Mouse (Mus musculus) forebrain, embryonic 14.5 days (tissue): ENCODE results near the gene Rubcnl. TPM values are rescaled to one million over a fixed set of nuclear protein-coding genes. Genes with fewer than 3 reads are reported as not detected.
A peak's percentile ranks its signal among the peaks of the same experiment; 100 is the strongest.

ENCODE experiments used
- ATAC-seq: fragments of 200-750 bp; cut with Nextera tagmentation; 2 replicates; pipeline ENCODE4 v1.8.0; 2017; ENCODE audit warnings: mild to moderate bottlenecking, moderate library complexity
- DNase-seq: peaks from one replicate; pipeline ENCODE4 v3.0.0-alpha.2; 2015; ENCODE audit warnings: low spot score
- H3K27ac ChIP-seq: fragments of 300-500 bp; sonication (generic); 2 replicates; pipeline ENCODE4 v1.5.1; 2014; ENCODE audit warnings: low read depth, mild to moderate bottlenecking, control low read depth, low read length, moderate library complexity
- H3K27me3 ChIP-seq: fragments of 300-500 bp; sonication (generic); replicated peaks from 2 replicates; pipeline ENCODE4 v1.6.1; 2014; ENCODE audit warnings: low read length, control low read depth, mixed read lengths; ENCODE audit not compliant: control insufficient read depth, insufficient read depth
- H3K36me3 ChIP-seq: fragments of 300-500 bp; sonication (generic); 2 replicates; pipeline ENCODE4 v1.6.1; 2014; ENCODE audit warnings: low read length, control low read depth; ENCODE audit not compliant: control insufficient read depth, insufficient read depth
- H3K4me1 ChIP-seq: fragments of 300-500 bp; sonication (generic); 2 replicates; pipeline ENCODE4 v1.6.1; 2014; ENCODE audit warnings: antibody characterized with exemption, low read length, control low read depth; ENCODE audit not compliant: control insufficient read depth, insufficient read depth
- H3K4me2 ChIP-seq: fragments of 300-500 bp; sonication (generic); 2 replicates; pipeline ENCODE4 v1.6.1; 2014; ENCODE audit warnings: mild to moderate bottlenecking, control low read depth, low read length
- H3K4me3 ChIP-seq: fragments of 300-500 bp; sonication (generic); 2 replicates; pipeline ENCODE4 v1.5.1; 2014; ENCODE audit warnings: low read depth, low read length, control low read depth
- H3K9ac ChIP-seq: fragments of 300-500 bp; sonication (generic); 2 replicates; pipeline ENCODE4 v1.6.1; 2014; ENCODE audit warnings: mild to moderate bottlenecking, low read length, control low read depth, moderate library complexity
- H3K9me3 ChIP-seq: fragments of 300-500 bp; sonication (generic); replicated peaks from 2 replicates; pipeline ENCODE4 v1.6.1; 2016; ENCODE audit warnings: low read length, control low read depth, mixed read lengths; ENCODE audit not compliant: control insufficient read depth
- WGBS: fragments of 180-500 bp; shearing (Covaris S2); extraction: QIAGEN DNeasy Blood & Tissue Kit; methylation state at CpG from one replicate; pipeline ENCODE4 v1.1.7; 2014; 5-methylcytosine and 5-hydroxymethylcytosine counted together
- polyA plus RNA-seq: library from polyadenylated mRNA; unstranded; fragments of >200 nt; fragmentation: Nextera tagmentation; extraction: Ambion mirVana; gene quantifications from 2 replicates; pipeline ENCODE4 v1.2.1, GENCODE M21; 2014

Rubcnl gene
- polyA plus RNA-seq, 1 experiment from 2014 or later, result 0.30 TPM

- Histone ChIP-seq H3K4me1 (no peaks in the 10 kb centered on the region), H3K27me3 (no peaks in the 10 kb centered on the region), H3K9ac (no peak overlapping the region), H3K36me3 (no peaks in the 10 kb centered on the region), H3K27ac (no peak overlapping the region), H3K4me3 (no peak overlapping the region), H3K4me2 (no peak overlapping the region), H3K9me3 (no peaks in the 10 kb centered on the region)
- 90% methylated on average over 14 of the region's 14 CpGs for WGBS
- no peak for DNase-seq
- ATAC-seq, result no peak
These were observed 38.9 kb downstream of the Rubcnl start for GRCm38 (mm10) chr14:75054455-75055343.

DNA sequence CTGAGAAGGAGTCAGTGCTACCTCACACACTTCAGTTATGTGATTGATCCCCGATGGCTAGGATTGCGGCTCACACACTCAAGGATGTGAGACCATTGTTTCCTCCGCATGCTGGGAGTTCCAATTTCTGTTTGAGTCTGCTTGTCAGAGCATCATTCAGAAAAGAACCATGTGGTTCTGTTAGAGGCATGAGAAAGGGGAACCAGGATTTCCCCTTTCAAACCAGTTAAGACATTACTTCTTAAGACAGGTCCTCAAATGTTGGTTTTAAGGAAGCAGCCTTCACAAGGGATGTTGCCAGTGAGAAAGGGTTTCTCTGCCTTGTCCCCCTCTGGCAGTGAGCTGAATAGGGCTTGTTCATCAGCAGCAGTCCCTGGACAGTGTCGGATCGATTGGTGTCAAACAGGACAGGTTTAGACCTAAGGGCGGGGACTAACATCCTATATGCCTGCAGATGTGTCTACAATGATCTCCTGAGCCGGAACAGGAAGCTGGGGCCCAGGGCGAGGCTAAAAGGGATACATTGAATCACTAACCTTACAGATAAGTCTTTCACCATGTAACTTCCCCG is 41.1 kb downstream of the Rubcnl start:
- H3K4me3 ChIP-seq, result no peak overlapping the region
- no peaks in the 10 kb centered on the region for H3K36me3 ChIP-seq
- no peak overlapping the region for H3K27ac ChIP-seq
- no peaks in the 10 kb centered on the region for H3K27me3 ChIP-seq
- no peaks in the 10 kb centered on the region for H3K9me3 ChIP-seq
- H3K4me2 ChIP-seq, result no peak overlapping the region
- no peaks in the 10 kb centered on the region for H3K4me1 ChIP-seq
- H3K9ac ChIP-seq, result no peak overlapping the region
- WGBS, result 85% methylated on average over 9 of the region's 9 CpGs
- DNase-seq (no peak), ATAC-seq (no peak)

DNA sequence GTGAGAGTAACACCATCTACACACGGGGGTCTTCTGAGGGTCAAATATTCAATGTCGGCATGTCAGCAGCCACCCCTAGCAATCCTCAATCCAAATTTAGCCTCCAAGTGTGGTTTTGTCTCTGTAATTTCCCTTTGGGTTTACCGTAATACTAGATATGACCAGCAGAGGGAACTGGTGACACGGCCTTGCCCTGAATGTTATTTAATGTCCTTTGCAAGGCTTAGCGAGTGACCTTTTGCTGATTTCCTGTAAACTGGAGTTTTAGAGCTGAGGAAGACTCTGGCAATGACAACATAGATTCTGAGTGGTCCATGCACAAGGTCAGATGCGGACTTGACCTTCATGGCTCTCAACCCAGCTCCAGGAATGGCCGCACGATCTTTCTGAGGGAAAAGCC is 44.7 kb downstream of the Rubcnl start:
- Histone ChIP-seq H3K9ac (no peak overlapping the region), H3K4me3 (no peak overlapping the region), H3K27ac (no peak overlapping the region), H3K36me3 (no peaks in the 10 kb centered on the region), H3K9me3 (no peaks in the 10 kb centered on the region), H3K4me1 (no peaks in the 10 kb centered on the region), H3K27me3 (no peaks in the 10 kb centered on the region), H3K4me2 (no peak overlapping the region)
- WGBS, result 42% methylated on average over 8 of the region's 8 CpGs
- ATAC-seq (no peak), DNase-seq (peak; percentile 66)

GRCm38 (mm10) chr14:75063936-75064335 is 48.1 kb downstream of the Rubcnl start:
- Histone ChIP-seq H3K36me3 (no peaks in the 10 kb centered on the region), H3K9ac (no peak overlapping the region), H3K4me1 (no peaks in the 10 kb centered on the region), H3K4me2 (no peak overlapping the region), H3K4me3 (no peak overlapping the region), H3K9me3 (no peaks in the 10 kb centered on the region), H3K27ac (no peak overlapping the region), H3K27me3 (no peaks in the 10 kb centered on the region)
- ATAC-seq (no peak), DNase-seq (no peak)
- 97% methylated on average over 8 of the region's 8 CpGs for WGBS

GRCm38 (mm10) chr14:75064520-75064919 is 48.7 kb downstream of the Rubcnl start:
- Histone ChIP-seq H3K36me3 (no peaks in the 10 kb centered on the region), H3K9me3 (no peaks in the 10 kb centered on the region), H3K27me3 (no peaks in the 10 kb centered on the region), H3K4me1 (no peaks in the 10 kb centered on the region), H3K4me3 (no peak overlapping the region), H3K4me2 (no peak overlapping the region), H3K27ac (no peak overlapping the region), H3K9ac (no peak overlapping the region)
- WGBS, result 84% methylated on average over 7 of the region's 7 CpGs
- no peak for ATAC-seq
- DNase-seq, result no peak

- DNase-seq (no peak), ATAC-seq (no peak)
- H3K9ac ChIP-seq, result no peak overlapping the region
- 96% methylated on average over 5 of the region's 5 CpGs for WGBS
- no peaks in the 10 kb centered on the region for H3K4me1 ChIP-seq
- no peaks in the 10 kb centered on the region for H3K27me3 ChIP-seq
- H3K9me3 ChIP-seq, result no peaks in the 10 kb centered on the region
- H3K4me2 ChIP-seq, result no peak overlapping the region
- H3K36me3 ChIP-seq, result no peaks in the 10 kb centered on the region
- no peak overlapping the region for H3K27ac ChIP-seq
- H3K4me3 ChIP-seq, result no peak overlapping the region
These were observed 49.4 kb downstream of the Rubcnl start for GRCm38 (mm10) chr14:75065211-75065610.

- no peak overlapping the region for H3K9ac ChIP-seq
- H3K9me3 ChIP-seq, result no peaks in the 10 kb centered on the region
- H3K27me3 ChIP-seq, result no peaks in the 10 kb centered on the region
- H3K4me2 ChIP-seq, result no peak overlapping the region
- no peaks in the 10 kb centered on the region for H3K36me3 ChIP-seq
- ATAC-seq, result no peak
- no peak for DNase-seq
- no peak overlapping the region for H3K27ac ChIP-seq
- 90% methylated on average over 19 of the region's 19 CpGs for WGBS
- no peak overlapping the region for H3K4me3 ChIP-seq
- H3K4me1 ChIP-seq, result no peaks in the 10 kb centered on the region
These were observed 52.7 kb downstream of the Rubcnl start for GRCm38 (mm10) chr14:75068430-75069112.

GRCm38 (mm10) chr14:75069356-75069979 is 53.6 kb downstream of the Rubcnl start:
- H3K4me3 ChIP-seq, result no peak overlapping the region
- WGBS, result 77% methylated on average over 7 of the region's 7 CpGs
- no peak overlapping the region for H3K9ac ChIP-seq
- H3K9me3 ChIP-seq, result no peaks in the 10 kb centered on the region
- ATAC-seq, result no peak
- no peaks in the 10 kb centered on the region for H3K27me3 ChIP-seq
- H3K27ac ChIP-seq, result no peak overlapping the region
- no peak for DNase-seq
- no peaks in the 10 kb centered on the region for H3K36me3 ChIP-seq
- no peaks in the 10 kb centered on the region for H3K4me1 ChIP-seq
- no peak overlapping the region for H3K4me2 ChIP-seq
